Mouse (Mus musculus) ES-E14 (cell line): ENCODE data around the gene Mlkl.

ENCODE experiments used
- CHD2 ChIP-seq: IDR thresholded peaks from 2 replicates; pipeline ENCODE4 v1.6.1; 2014; ENCODE audit warnings: mild to moderate bottlenecking, low read depth, low read length, inconsistent platforms
- HCFC1 ChIP-seq: IDR thresholded peaks from 2 replicates; pipeline ENCODE4 v1.6.1; 2012; ENCODE audit warnings: low read length, inconsistent platforms, borderline replicate concordance; ENCODE audit not compliant: insufficient read depth
- MAFK ChIP-seq: IDR thresholded peaks from 2 replicates; pipeline ENCODE4 v1.6.1; 2014; ENCODE audit warnings: mild to moderate bottlenecking, low read depth, low read length, inconsistent platforms; ENCODE audit not compliant: insufficient read depth

DNA sequence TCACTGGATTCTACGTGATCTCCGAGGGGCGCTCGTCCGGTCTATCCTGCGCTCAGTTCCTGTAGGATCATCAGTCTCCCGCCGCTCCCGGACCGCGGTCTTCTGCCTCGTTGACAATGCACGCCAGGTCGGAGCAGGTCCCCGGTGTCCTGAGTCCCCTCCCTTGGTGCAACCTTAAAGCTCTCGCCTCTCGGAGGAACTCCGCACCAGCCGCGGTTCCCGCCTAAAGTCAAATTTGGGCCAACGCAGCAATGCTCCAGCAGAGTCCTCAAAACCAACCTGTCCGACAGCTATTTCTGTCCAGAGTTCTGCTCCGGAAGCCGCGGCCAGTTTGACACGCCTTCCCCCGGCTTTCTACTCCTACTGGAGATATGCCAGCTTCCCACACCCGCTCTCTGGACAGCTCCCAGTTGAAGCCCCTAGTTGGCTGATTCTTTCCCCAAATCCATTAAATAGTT, at the start of gene Mlkl:
- 0 out of 2 replicates have a peak, but pooled peaks have one; percentile 34 for TF ChIP-seq MAFK
- no peak for TF ChIP-seq HCFC1
- TF ChIP-seq CHD2 = no peak
